Mouse (Mus musculus) thymus, adult 2 months (tissue): ENCODE measurements around the gene Prr29.

ENCODE experiments used
- CTCF ChIP-seq: fragments of 200-500 bp; IDR thresholded peaks from 2 replicates; pipeline ENCODE4 v1.5.1; 2012; ENCODE audit warnings: mild to moderate bottlenecking, control low read depth, low read length, moderate library complexity, borderline replicate concordance; ENCODE audit not compliant: control insufficient read depth, poor library complexity, insufficient read depth; ENCODE audit errors: extremely low read depth
- POLR2A ChIP-seq: fragments of 200-500 bp; IDR thresholded peaks from 2 replicates; pipeline ENCODE4 v1.6.1; 2012; ENCODE audit warnings: mild to moderate bottlenecking, low read length, control low read depth, moderate library complexity; ENCODE audit not compliant: control insufficient read depth, poor library complexity, insufficient read depth; ENCODE audit errors: extremely low read depth

- no peak for TF ChIP-seq CTCF
- no peak for TF ChIP-seq POLR2A
Measured at GRCm38 (mm10) chr11:106344910-106345309, 20.4 kb upstream of the Prr29 start.
